Mouse (Mus musculus): ENCODE results near the gene Tmub2. TPM values are rescaled to one million over a fixed set of nuclear protein-coding genes. Genes with fewer than 3 reads are reported as not detected.

Gene Tmub2
- polyA plus RNA-seq, 1 experiment from 2014 or later: 58.3 TPM

DNA sequence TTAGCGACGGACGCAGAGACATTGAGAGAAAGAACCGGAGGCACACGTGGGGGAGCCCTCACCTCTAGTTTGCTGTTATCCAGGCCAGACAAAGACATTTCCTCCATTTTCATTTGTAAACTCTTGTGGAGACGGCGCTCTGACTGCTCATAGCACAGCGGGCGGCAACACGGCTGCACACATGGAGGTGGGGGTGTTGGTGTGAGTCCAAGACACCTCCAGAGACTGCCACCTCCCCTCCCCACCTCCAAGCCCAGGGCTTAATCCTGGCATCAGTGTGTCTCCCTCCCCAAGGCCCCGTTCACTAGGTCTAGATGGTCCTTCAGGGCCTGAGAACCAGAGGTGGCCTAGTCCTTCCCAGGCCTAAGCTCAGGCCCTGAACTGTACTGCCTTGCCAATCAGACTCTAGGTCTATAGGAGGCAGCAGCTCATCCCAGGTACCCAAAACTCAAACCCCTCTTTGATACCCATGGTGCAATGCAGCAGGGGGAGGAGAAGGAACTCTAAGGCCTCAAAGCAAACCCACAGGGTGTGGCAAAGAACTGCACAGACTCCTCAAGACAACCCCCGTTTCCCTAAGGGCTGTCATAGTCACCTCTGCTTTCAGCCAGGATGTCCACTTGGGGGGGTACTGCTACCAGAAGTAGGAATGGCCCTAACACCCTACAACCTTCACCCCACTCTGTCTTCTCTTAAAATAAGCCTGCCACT, 10.3 kb downstream of the Tmub2 start:
- ATAC-seq (ENCODE audit: insufficient number of reproducible peaks, low FRiP score, low TSS enrichment, low read depth): no peak
- Histone ChIP-seq H3K27me3 (no peaks in the 10 kb centered on the region), H3K4me3 (replicated peaks) (peak overlapping the region; percentile 80), H3K4me2 (replicated peaks) (peak overlapping the region; percentile 87), H3K36me3 (peaks cover 41% of the 10 kb centered on the region), H3K9ac (peak overlapping the region; percentile 82), H3K27ac (replicated peaks) (peak overlapping the region; percentile 99), H3K9me3 (replicated peaks) (no peaks in the 10 kb centered on the region), H3K4me1 (peaks cover 25% of the 10 kb centered on the region)
- WGBS: 50% methylated on average over 12 of the region's 12 CpGs

DNA sequence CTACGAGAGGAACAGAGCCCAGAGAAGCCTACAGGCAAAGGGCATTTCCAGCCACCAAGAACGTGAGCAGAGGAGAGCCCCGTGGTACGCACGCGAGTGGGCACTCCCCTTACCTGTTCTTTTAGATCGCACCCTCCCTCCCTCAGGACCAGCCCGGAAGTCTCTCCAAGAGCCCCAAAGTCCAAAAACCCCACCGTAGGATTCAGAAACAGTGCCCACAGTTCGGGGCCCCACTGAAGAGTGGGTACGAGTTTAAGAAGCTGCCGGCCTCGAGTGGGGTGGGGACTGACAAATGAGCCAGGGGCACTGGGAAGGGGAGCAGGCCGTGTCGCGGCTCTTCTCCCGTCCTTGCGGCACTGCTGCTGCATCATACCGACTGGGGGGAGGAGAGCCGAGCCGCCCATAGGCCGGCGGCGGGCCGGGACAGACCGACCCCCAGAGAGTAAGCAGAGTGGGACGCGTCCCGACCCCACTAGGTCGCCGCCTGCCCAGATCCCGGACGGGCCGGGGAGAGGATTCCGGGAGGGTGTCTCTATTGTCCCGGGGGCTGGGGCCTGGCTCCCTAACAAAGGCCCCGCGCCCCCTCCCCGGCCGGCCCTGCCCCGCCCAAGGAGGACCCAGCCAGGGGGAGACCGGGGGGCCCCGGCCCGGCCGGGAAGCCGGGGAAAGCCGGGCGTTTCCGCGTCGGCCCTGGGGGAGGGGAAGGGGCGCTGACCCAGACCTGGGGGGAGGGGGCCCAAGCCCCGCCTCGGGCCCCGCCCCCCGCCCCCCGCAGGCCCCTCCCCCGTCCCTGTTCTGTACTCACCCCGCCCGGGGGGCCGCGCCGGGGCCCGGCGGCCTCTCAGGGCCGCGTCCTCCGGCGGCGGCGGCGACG, 11.1 kb downstream of the Tmub2 start:
- under 1% methylated on average over 45 of the region's 73 CpGs for WGBS
- Histone ChIP-seq H3K9me3 (replicated peaks) (no peaks in the 10 kb centered on the region), H3K9ac (peak overlapping the region; percentile 82), H3K4me3 (replicated peaks) (peak overlapping the region; percentile 80), H3K27ac (replicated peaks) (peak overlapping the region; percentile 99), H3K27me3 (no peaks in the 10 kb centered on the region), H3K4me2 (replicated peaks) (peak overlapping the region; percentile 87), H3K4me1 (peaks cover 25% of the 10 kb centered on the region), H3K36me3 (peaks cover 33% of the 10 kb centered on the region)
- peak; percentile 48 for ATAC-seq (ENCODE audit: insufficient number of reproducible peaks, low FRiP score, low TSS enrichment, low read depth)

- Histone ChIP-seq H3K4me3 (replicated peaks) (peak within 1 kb of the TSS; percentile 80), H3K27ac (replicated peaks) (peak within 1 kb of the TSS; percentile 99), H3K9ac (peak within 1 kb of the TSS; percentile 82), H3K4me1 (peaks cover 25% of the 10 kb centered on the region), H3K36me3 (peaks cover 24% of the 10 kb centered on the region), H3K27me3 (no peaks in the 10 kb centered on the region), H3K9me3 (replicated peaks) (no peaks in the 10 kb centered on the region), H3K4me2 (replicated peaks) (peak within 1 kb of the TSS; percentile 87)
- ATAC-seq (ENCODE audit: insufficient number of reproducible peaks, low FRiP score, low TSS enrichment, low read depth): peak; percentile 95
- WGBS: under 1% methylated on average over 73 of the region's 125 CpGs
Measured at GRCm38 (mm10) chr11:102296491-102297472, 12.1 kb downstream of the Tmub2 start, which contains the start of gene Atxn7l3. Atxn7l3 (minus strand) TSS chr11:102296631.

- Histone ChIP-seq H3K4me1 (peaks cover 25% of the 10 kb centered on the region), H3K4me2 (replicated peaks) (peak overlapping the region; percentile 87), H3K36me3 (peaks cover 13% of the 10 kb centered on the region), H3K4me3 (replicated peaks) (peak overlapping the region; percentile 80), H3K9ac (peak overlapping the region; percentile 58), H3K9me3 (replicated peaks) (no peaks in the 10 kb centered on the region), H3K27me3 (no peaks in the 10 kb centered on the region), H3K27ac (replicated peaks) (peak overlapping the region; percentile 99)
- ATAC-seq (ENCODE audit: insufficient number of reproducible peaks, low FRiP score, low TSS enrichment, low read depth): peak; percentile 6; the same call in 1 of the 2 replicates
- 23% methylated on average over 27 of the region's 27 CpGs for WGBS
Measured at GRCm38 (mm10) chr11:102297577-102298556, 13.1 kb downstream of the Tmub2 start.

- WGBS: 19% methylated on average over 1 of the region's 1 CpGs
Measured at GRCm38 (mm10) chr11:102299839-102300238, 15.1 kb downstream of the Tmub2 start.

GRCm38 (mm10) chr11:102304141-102304540, 19.4 kb downstream of the Tmub2 start:
- 54% methylated on average over 2 of the region's 2 CpGs for WGBS
- no peak overlapping the region for H3K4me3 ChIP-seq (replicated peaks)
- H3K36me3 ChIP-seq: peaks cover 33% of the 10 kb centered on the region
- ATAC-seq (ENCODE audit: insufficient number of reproducible peaks, low FRiP score, low TSS enrichment, low read depth): no peak
- no peaks in the 10 kb centered on the region for H3K27me3 ChIP-seq
- H3K9ac ChIP-seq: no peak overlapping the region
- H3K27ac ChIP-seq (replicated peaks): no peak overlapping the region
- no peaks in the 10 kb centered on the region for H3K9me3 ChIP-seq (replicated peaks)
- no peak overlapping the region for H3K4me2 ChIP-seq (replicated peaks)
- peaks cover 8% of the 10 kb centered on the region for H3K4me1 ChIP-seq

More at GRCm38 (mm10) chr11:102299839-102300238, 15.1 kb downstream of the Tmub2 start:
- Histone ChIP-seq H3K4me1 (peaks cover 14% of the 10 kb centered on the region), H3K27me3 (no peaks in the 10 kb centered on the region), H3K4me3 (replicated peaks) (no peak overlapping the region), H3K9me3 (replicated peaks) (no peaks in the 10 kb centered on the region), H3K36me3 (no peaks in the 10 kb centered on the region), H3K9ac (no peak overlapping the region), H3K27ac (replicated peaks) (no peak overlapping the region), H3K4me2 (replicated peaks) (no peak overlapping the region)
- no peak for ATAC-seq (ENCODE audit: insufficient number of reproducible peaks, low FRiP score, low TSS enrichment, low read depth)

DNA sequence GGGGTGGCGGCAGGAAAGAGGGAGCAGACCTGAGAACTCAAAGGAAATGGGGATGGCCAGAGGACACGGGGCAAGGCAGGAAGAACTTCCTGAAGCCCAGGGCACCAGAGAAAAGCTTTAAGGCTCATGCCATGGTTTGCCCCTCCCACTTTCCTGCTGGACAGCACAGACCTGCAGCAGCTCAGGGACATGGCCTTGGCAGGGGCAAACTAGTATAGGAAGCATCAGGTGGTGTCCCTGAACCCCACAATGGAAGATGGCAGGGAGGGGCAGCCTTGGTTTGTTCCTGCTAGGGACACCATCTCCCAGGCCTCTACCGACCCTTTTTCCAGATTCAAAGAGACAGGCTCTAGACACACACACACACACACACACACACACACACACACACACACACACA, 20.6 kb downstream of the Tmub2 start:
- H3K9me3 ChIP-seq (replicated peaks): no peaks in the 10 kb centered on the region
- no peak overlapping the region for H3K27ac ChIP-seq (replicated peaks)
- ATAC-seq (ENCODE audit: insufficient number of reproducible peaks, low FRiP score, low TSS enrichment, low read depth): no peak
- no peak overlapping the region for H3K4me3 ChIP-seq (replicated peaks)
- peaks cover 46% of the 10 kb centered on the region for H3K36me3 ChIP-seq
- H3K4me1 ChIP-seq: peaks cover 20% of the 10 kb centered on the region
- WGBS: 61% methylated on average over 2 of the region's 3 CpGs
- H3K27me3 ChIP-seq: no peaks in the 10 kb centered on the region
- no peak overlapping the region for H3K4me2 ChIP-seq (replicated peaks)
- no peak overlapping the region for H3K9ac ChIP-seq

- Histone ChIP-seq H3K9me3 (replicated peaks) (no peaks in the 10 kb centered on the region), H3K9ac (no peak overlapping the region), H3K4me1 (peaks cover 31% of the 10 kb centered on the region), H3K27me3 (no peaks in the 10 kb centered on the region), H3K27ac (replicated peaks) (no peak overlapping the region), H3K36me3 (peaks cover 65% of the 10 kb centered on the region), H3K4me3 (replicated peaks) (no peak overlapping the region), H3K4me2 (replicated peaks) (no peak overlapping the region)
- ATAC-seq (ENCODE audit: insufficient number of reproducible peaks, low FRiP score, low TSS enrichment, low read depth): no peak
- WGBS: 84% methylated on average over 9 of the region's 9 CpGs
Measured at GRCm38 (mm10) chr11:102308104-102308503, 23.4 kb downstream of the Tmub2 start.

DNA sequence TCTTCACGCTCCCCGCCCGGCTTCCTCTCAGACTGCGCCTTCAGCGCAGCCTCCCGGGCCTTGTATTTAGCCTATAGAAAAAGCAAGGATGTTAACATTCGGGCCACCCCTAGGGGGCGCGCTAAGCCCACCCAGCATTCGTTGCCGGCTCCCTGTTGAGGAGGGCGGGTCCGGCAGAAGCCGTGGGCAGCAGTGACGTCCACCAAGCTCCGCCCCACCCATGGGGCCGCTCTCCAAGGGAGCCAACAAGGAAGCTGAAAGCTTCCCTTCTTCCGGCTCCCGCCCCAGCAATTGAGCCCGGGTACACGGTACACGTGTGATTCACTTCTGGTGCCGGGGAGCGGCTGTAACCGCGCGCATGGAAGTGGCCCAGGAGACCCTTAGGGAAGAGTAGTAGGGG, 24.2 kb downstream of the Tmub2 start:
- WGBS: under 1% methylated on average over 27 of the region's 27 CpGs

More for the DNA sequence above, 24.2 kb downstream of the Tmub2 start:
- no peaks in the 10 kb centered on the region for H3K9me3 ChIP-seq (replicated peaks)
- 0 out of 2 replicates have a peak overlapping the region, but pooled peaks have one; percentile 10 for H3K9ac ChIP-seq
- peaks cover 31% of the 10 kb centered on the region for H3K4me1 ChIP-seq
- H3K27me3 ChIP-seq: no peaks in the 10 kb centered on the region
- ATAC-seq (ENCODE audit: insufficient number of reproducible peaks, low FRiP score, low TSS enrichment, low read depth): peak; percentile 92
- H3K4me3 ChIP-seq (replicated peaks): peak overlapping the region; percentile 41
- peak overlapping the region; percentile 77 for H3K27ac ChIP-seq (replicated peaks)
- H3K36me3 ChIP-seq: peaks cover 73% of the 10 kb centered on the region
- peak overlapping the region; percentile 76 for H3K4me2 ChIP-seq (replicated peaks)

All from embryonic facial prominence, embryonic 15.5 days (tissue).